In genomic region chr6:64136275-64136674, GRCm38 (mm10) we compare ENCODE assay signal across 13 mouse cellular contexts.
"Had no signal": no experiment of that assay in that cellular context is flagged by ENCODE, and none has a peak within 500 bp of the region (broad histone marks: within the 10 kb centered on the region; RNA-seq: fewer than 3 reads in every experiment).

No protein-coding gene starts in this region.

- H3K4me1 ChIP-seq: limb, embryonic 10.5 days; liver, embryonic 15.5 days; stomach, embryonic 15.5 days had no signal

- H3K4me2 ChIP-seq: liver, embryonic 11.5 days; liver, embryonic 15.5 days; stomach, embryonic 15.5 days had no signal

- H3K27me3 ChIP-seq: liver, embryonic 15.5 days; stomach, embryonic 15.5 days had no signal

- H3K9ac ChIP-seq: liver, embryonic 15.5 days; stomach, embryonic 15.5 days had no signal

- H3K27ac ChIP-seq: left cerebral cortex, adult 2 months; limb, embryonic 10.5 days; liver, embryonic 15.5 days; stomach, embryonic 15.5 days had no signal

- H3K4me3 ChIP-seq: left cerebral cortex, adult 2 months; limb, embryonic 10.5 days; liver, embryonic 15.5 days; stomach, embryonic 15.5 days had no signal

- H3K36me3 ChIP-seq: limb, embryonic 10.5 days; liver, embryonic 15.5 days; stomach, embryonic 15.5 days had no signal

- DNase-seq: kidney, adult 2 months; kidney, postnatal 25 days; lung, adult 2 months; lung, postnatal 36 days; right cerebral cortex, postnatal 14 days; thymus, adult 2 months; thymus, postnatal 25 days had no signal

- H3K9me3 ChIP-seq: limb, embryonic 10.5 days; liver, embryonic 15.5 days; stomach, embryonic 15.5 days had no signal

- ATAC-seq: lung, postnatal 0 days had no signal
